Mouse (Mus musculus): ENCODE results near the gene C8a. TPM values are rescaled to one million over a fixed set of nuclear protein-coding genes. Genes with fewer than 3 reads are reported as not detected.

The C8a gene
- polyA plus RNA-seq, 1 experiment from 2014 or later = not detected

- H3K4me2 ChIP-seq = no peak overlapping the region
- no peak overlapping the region for H3K27ac ChIP-seq
- ATAC-seq (ENCODE audit: insufficient number of reproducible peaks, insufficient read depth, low FRiP score, low TSS enrichment, low read depth) = no peak
- H3K27me3 ChIP-seq = no peaks in the 10 kb centered on the region
- H3K9ac ChIP-seq (replicated peaks) = no peak overlapping the region
- no peaks in the 10 kb centered on the region for H3K36me3 ChIP-seq
- no peaks in the 10 kb centered on the region for H3K4me1 ChIP-seq (replicated peaks)
- H3K4me3 ChIP-seq (replicated peaks) = no peak overlapping the region
- no peaks in the 10 kb centered on the region for H3K9me3 ChIP-seq
- WGBS = 89% methylated on average over 19 of the region's 19 CpGs
Observed at GRCm38 (mm10) chr4:104805414-104806257, 70.6 kb downstream of the C8a start.

DNA sequence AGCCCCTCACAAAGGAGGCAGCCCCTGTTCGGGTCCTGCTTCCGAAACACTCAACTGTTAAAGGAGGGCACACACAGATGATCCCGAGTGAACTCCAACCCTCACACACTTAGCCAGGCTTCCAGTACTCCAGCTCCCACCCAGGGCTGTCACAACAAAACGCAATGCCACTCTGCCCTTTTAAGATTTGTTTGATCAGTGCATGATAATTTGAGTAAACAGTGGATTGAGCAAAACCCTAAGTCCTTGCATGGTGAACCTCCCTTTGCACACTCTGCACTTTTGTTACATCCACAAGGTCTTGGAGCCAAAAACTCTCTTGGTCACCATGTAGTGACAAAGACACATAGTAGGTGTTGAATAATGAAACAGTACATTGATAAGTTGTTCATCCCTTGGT, 72.1 kb downstream of the C8a start:
- Histone ChIP-seq H3K9me3 (no peaks in the 10 kb centered on the region), H3K27ac (no peak overlapping the region), H3K4me2 (no peak overlapping the region), H3K27me3 (no peaks in the 10 kb centered on the region), H3K9ac (replicated peaks) (no peak overlapping the region), H3K4me3 (replicated peaks) (no peak overlapping the region), H3K4me1 (replicated peaks) (no peaks in the 10 kb centered on the region), H3K36me3 (no peaks in the 10 kb centered on the region)
- ATAC-seq (ENCODE audit: insufficient number of reproducible peaks, insufficient read depth, low FRiP score, low TSS enrichment, low read depth) = no peak
- WGBS = 83% methylated on average over 4 of the region's 4 CpGs

DNA sequence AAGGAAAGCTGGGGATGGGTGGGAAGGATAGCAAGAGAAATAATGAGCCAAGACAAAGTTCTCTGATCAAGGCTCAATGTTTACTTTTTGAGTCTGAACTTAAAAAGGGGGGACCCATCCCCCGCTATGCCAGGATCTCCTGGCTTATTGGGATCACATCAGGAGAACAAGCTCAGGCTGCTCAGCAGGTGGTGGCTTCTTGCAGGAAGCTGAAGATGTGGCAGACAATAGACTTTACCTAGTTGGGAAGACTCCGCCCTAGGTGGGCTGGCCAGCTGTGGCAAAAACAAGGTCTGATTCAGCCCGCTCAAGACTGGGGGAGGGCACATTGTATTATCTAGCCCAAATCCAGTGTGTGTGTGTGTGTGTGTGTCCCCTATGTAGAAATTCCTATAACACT, 74.6 kb downstream of the C8a start:
- no peak overlapping the region for H3K4me2 ChIP-seq
- WGBS = 89% methylated on average over 3 of the region's 3 CpGs
- no peak for ATAC-seq (ENCODE audit: insufficient number of reproducible peaks, insufficient read depth, low FRiP score, low TSS enrichment, low read depth)

DNA sequence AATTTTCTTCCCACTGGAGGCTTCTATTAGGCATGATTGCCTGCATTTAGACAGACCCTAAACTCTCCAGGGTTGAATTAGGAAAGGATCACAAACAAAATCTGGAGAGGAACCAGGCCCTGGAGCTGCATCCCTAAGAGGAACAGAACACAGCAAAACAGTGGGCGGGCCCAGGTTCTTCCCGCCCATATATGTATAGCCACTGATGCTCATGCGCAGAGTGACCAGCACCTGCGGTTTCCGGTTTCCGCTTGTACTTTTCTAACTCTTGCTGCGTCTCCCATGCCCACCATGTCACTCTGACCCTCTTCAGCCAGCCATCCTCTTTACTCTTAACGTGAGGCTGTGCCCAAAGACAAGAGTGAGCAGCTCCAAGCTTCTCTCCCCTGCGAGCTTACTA, 77.2 kb downstream of the C8a start:
- Histone ChIP-seq H3K27ac (no peak overlapping the region), H3K36me3 (no peaks in the 10 kb centered on the region), H3K9ac (replicated peaks) (no peak overlapping the region), H3K4me2 (no peak overlapping the region), H3K27me3 (no peaks in the 10 kb centered on the region), H3K4me3 (replicated peaks) (no peak overlapping the region), H3K9me3 (no peaks in the 10 kb centered on the region), H3K4me1 (replicated peaks) (no peaks in the 10 kb centered on the region)
- WGBS = 76% methylated on average over 9 of the region's 9 CpGs
- no peak for ATAC-seq (ENCODE audit: insufficient number of reproducible peaks, insufficient read depth, low FRiP score, low TSS enrichment, low read depth)

More for the DNA sequence above, 74.6 kb downstream of the C8a start:
- Histone ChIP-seq H3K36me3 (no peaks in the 10 kb centered on the region), H3K4me3 (replicated peaks) (no peak overlapping the region), H3K9me3 (no peaks in the 10 kb centered on the region), H3K27ac (no peak overlapping the region), H3K27me3 (no peaks in the 10 kb centered on the region), H3K4me1 (replicated peaks) (no peaks in the 10 kb centered on the region), H3K9ac (replicated peaks) (no peak overlapping the region)

DNA sequence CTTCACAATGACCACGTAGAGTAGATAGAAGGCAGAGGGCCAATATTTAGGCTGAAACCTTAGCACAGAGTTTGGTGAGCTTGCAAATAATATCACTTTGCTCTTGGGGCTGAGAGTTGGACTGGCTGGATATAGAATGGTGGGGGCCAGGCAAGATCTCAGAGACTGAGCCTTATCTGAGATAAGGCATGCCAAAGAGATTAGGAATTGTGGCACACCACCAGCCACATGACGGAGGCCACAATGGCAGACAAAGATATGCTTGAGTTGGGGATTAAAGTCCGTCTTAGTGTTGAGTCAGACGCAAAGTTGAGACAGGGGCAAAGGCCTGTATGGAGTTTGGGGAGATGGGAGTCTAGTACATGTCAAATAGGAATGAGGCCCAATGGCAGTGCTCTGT, 84.1 kb downstream of the C8a start:
- 95% methylated on average over 4 of the region's 4 CpGs for WGBS
- Histone ChIP-seq H3K4me1 (replicated peaks) (no peaks in the 10 kb centered on the region), H3K27me3 (no peaks in the 10 kb centered on the region), H3K36me3 (no peaks in the 10 kb centered on the region), H3K27ac (no peak overlapping the region), H3K4me3 (replicated peaks) (no peak overlapping the region), H3K9ac (replicated peaks) (no peak overlapping the region), H3K4me2 (no peak overlapping the region), H3K9me3 (no peaks in the 10 kb centered on the region)
- no peak for ATAC-seq (ENCODE audit: insufficient number of reproducible peaks, insufficient read depth, low FRiP score, low TSS enrichment, low read depth)

GRCm38 (mm10) chr4:104782346-104782745, 93.9 kb downstream of the C8a start:
- ATAC-seq (ENCODE audit: insufficient number of reproducible peaks, insufficient read depth, low FRiP score, low TSS enrichment, low read depth) = no peak
- H3K27ac ChIP-seq = no peak overlapping the region
- H3K9me3 ChIP-seq = no peaks in the 10 kb centered on the region
- no peak overlapping the region for H3K4me2 ChIP-seq
- H3K36me3 ChIP-seq = no peaks in the 10 kb centered on the region
- no peak overlapping the region for H3K9ac ChIP-seq (replicated peaks)
- no peak overlapping the region for H3K4me3 ChIP-seq (replicated peaks)
- no peaks in the 10 kb centered on the region for H3K27me3 ChIP-seq
- no peaks in the 10 kb centered on the region for H3K4me1 ChIP-seq (replicated peaks)
- 81% methylated on average over 4 of the region's 4 CpGs for WGBS

GRCm38 (mm10) chr4:104781441-104781840, 94.8 kb downstream of the C8a start:
- no peaks in the 10 kb centered on the region for H3K9me3 ChIP-seq
- H3K9ac ChIP-seq (replicated peaks) = no peak overlapping the region
- no peak overlapping the region for H3K27ac ChIP-seq
- no peaks in the 10 kb centered on the region for H3K4me1 ChIP-seq (replicated peaks)
- H3K4me3 ChIP-seq (replicated peaks) = no peak overlapping the region
- 87% methylated on average over 3 of the region's 3 CpGs for WGBS
- no peaks in the 10 kb centered on the region for H3K27me3 ChIP-seq
- no peak for ATAC-seq (ENCODE audit: insufficient number of reproducible peaks, insufficient read depth, low FRiP score, low TSS enrichment, low read depth)
- no peaks in the 10 kb centered on the region for H3K36me3 ChIP-seq
- H3K4me2 ChIP-seq = no peak overlapping the region

DNA sequence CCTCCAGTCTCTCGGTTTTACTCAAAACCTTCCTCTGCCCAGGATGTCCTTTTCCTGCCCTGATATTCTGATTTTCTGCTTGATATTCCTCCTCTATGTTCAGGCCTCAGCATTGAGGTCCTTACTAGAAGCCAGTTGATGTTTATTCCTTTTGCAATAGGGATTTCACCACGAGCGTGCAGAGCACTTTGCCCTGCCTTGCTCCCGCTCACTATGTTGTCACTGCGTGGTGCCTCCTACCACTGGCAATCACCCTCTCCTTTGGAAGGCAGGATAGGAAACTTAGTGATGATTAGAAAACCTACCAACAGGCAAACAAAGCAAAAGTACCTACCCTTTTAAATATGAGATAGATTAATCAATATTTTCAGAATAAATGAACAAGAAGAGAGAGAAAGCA, 96.7 kb downstream of the C8a start:
- H3K4me2 ChIP-seq = no peak overlapping the region
- no peaks in the 10 kb centered on the region for H3K36me3 ChIP-seq
- no peaks in the 10 kb centered on the region for H3K9me3 ChIP-seq
- H3K27me3 ChIP-seq = 0 out of 2 replicates have a peak, but pooled peaks cover 4% of the 10 kb centered on the region
- no peaks in the 10 kb centered on the region for H3K4me1 ChIP-seq (replicated peaks)
- ATAC-seq (ENCODE audit: insufficient number of reproducible peaks, insufficient read depth, low FRiP score, low TSS enrichment, low read depth) = no peak
- no peak overlapping the region for H3K4me3 ChIP-seq (replicated peaks)
- no peak overlapping the region for H3K9ac ChIP-seq (replicated peaks)
- WGBS = 82% methylated on average over 5 of the region's 5 CpGs
- H3K27ac ChIP-seq = no peak overlapping the region

- WGBS = 70% methylated on average over 3 of the region's 3 CpGs
- H3K4me1 ChIP-seq (replicated peaks) = no peaks in the 10 kb centered on the region
- no peaks in the 10 kb centered on the region for H3K9me3 ChIP-seq
- H3K4me2 ChIP-seq = no peak overlapping the region
- no peak overlapping the region for H3K27ac ChIP-seq
- H3K36me3 ChIP-seq = no peaks in the 10 kb centered on the region
- ATAC-seq (ENCODE audit: insufficient number of reproducible peaks, insufficient read depth, low FRiP score, low TSS enrichment, low read depth) = no peak
- no peak overlapping the region for H3K9ac ChIP-seq (replicated peaks)
- H3K27me3 ChIP-seq = peaks cover 4% of the 10 kb centered on the region; the same call in 1 of the 2 replicates
- no peak overlapping the region for H3K4me3 ChIP-seq (replicated peaks)
Observed at GRCm38 (mm10) chr4:104775601-104776000, 100.6 kb downstream of the C8a start.

- Histone ChIP-seq H3K9me3 (no peaks in the 10 kb centered on the region), H3K4me2 (no peak overlapping the region), H3K27ac (no peak overlapping the region), H3K9ac (replicated peaks) (no peak overlapping the region), H3K4me1 (replicated peaks) (no peaks in the 10 kb centered on the region), H3K36me3 (no peaks in the 10 kb centered on the region), H3K4me3 (replicated peaks) (no peak overlapping the region), H3K27me3 (peaks cover 7% of the 10 kb centered on the region; the same call in 1 of the 2 replicates)
- ATAC-seq (ENCODE audit: insufficient number of reproducible peaks, insufficient read depth, low FRiP score, low TSS enrichment, low read depth) = no peak
- 58% methylated on average over 4 of the region's 4 CpGs for WGBS
Observed at GRCm38 (mm10) chr4:104770331-104770730, 105.9 kb downstream of the C8a start.

GRCm38 (mm10) chr4:104769602-104770001, 106.6 kb downstream of the C8a start:
- H3K4me1 ChIP-seq (replicated peaks) = no peaks in the 10 kb centered on the region
- H3K9ac ChIP-seq (replicated peaks) = no peak overlapping the region
- no peak overlapping the region for H3K27ac ChIP-seq
- H3K4me3 ChIP-seq (replicated peaks) = no peak overlapping the region
- H3K4me2 ChIP-seq = no peak overlapping the region
- no peaks in the 10 kb centered on the region for H3K36me3 ChIP-seq
- ATAC-seq (ENCODE audit: insufficient number of reproducible peaks, insufficient read depth, low FRiP score, low TSS enrichment, low read depth) = no peak
- H3K27me3 ChIP-seq = peaks cover 7% of the 10 kb centered on the region; the same call in 1 of the 2 replicates
- WGBS = 86% methylated on average over 8 of the region's 8 CpGs
- H3K9me3 ChIP-seq = no peaks in the 10 kb centered on the region

DNA sequence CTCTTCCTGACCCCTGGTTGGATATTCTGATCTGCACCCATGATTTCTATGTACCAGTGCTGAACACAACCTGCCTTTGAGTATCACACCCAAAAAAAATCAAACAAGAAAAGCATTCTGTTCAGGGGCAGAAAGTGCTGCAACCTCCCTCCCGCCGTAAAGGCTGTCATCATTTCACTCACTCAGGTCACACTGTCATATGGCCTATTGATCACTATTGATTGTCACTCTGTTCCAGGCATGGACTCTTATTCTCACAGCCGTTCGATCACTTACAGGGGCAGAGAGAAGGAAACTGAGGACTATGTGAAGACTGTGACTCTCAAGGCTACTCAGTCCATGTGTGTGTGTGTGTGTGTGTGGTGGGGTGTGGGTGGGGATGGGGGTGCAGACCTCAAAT, 108.0 kb downstream of the C8a start:
- no peak for ATAC-seq (ENCODE audit: insufficient number of reproducible peaks, insufficient read depth, low FRiP score, low TSS enrichment, low read depth)
- 84% methylated on average over 4 of the region's 4 CpGs for WGBS
- Histone ChIP-seq H3K9me3 (no peaks in the 10 kb centered on the region), H3K4me2 (no peak overlapping the region), H3K27ac (no peak overlapping the region), H3K4me1 (replicated peaks) (no peaks in the 10 kb centered on the region), H3K9ac (replicated peaks) (no peak overlapping the region), H3K27me3 (peaks cover 7% of the 10 kb centered on the region; the same call in 1 of the 2 replicates), H3K4me3 (replicated peaks) (no peak overlapping the region), H3K36me3 (no peaks in the 10 kb centered on the region)
